Mouse (Mus musculus) embryonic facial prominence, embryonic 15.5 days (tissue): ENCODE measurements around the gene Slfn8. TPM values are rescaled to one million over a fixed set of nuclear protein-coding genes. Genes with fewer than 3 reads are reported as not detected.

Experiments
- ATAC-seq: fragments of 200-750 bp; cut with Nextera tagmentation; 2 replicates; pipeline ENCODE4 v1.8.0; 2017; ENCODE audit warnings: low read depth, moderate TSS enrichment; ENCODE audit not compliant: insufficient number of reproducible peaks, low FRiP score, low TSS enrichment
- H3K27ac ChIP-seq: fragments of 300-500 bp; sonication (generic); replicated peaks from 2 replicates; pipeline ENCODE4 v1.5.1; 2015; ENCODE audit warnings: mild to moderate bottlenecking, inconsistent platforms
- H3K27me3 ChIP-seq: fragments of 300-500 bp; sonication (generic); 2 replicates; pipeline ENCODE4 v1.6.1; 2015; ENCODE audit warnings: inconsistent platforms
- H3K36me3 ChIP-seq: fragments of 300-500 bp; sonication (generic); 2 replicates; pipeline ENCODE4 v1.6.1; 2015; ENCODE audit warnings: mild to moderate bottlenecking, inconsistent platforms
- H3K4me1 ChIP-seq: fragments of 300-500 bp; sonication (generic); 2 replicates; pipeline ENCODE4 v1.6.1; 2015; ENCODE audit warnings: inconsistent platforms
- H3K4me2 ChIP-seq: fragments of 300-500 bp; sonication (generic); replicated peaks from 2 replicates; pipeline ENCODE4 v1.6.1; 2015; ENCODE audit warnings: mild to moderate bottlenecking, inconsistent platforms
- H3K4me3 ChIP-seq: fragments of 300-500 bp; sonication (generic); replicated peaks from 2 replicates; pipeline ENCODE4 v1.5.1; 2015; ENCODE audit warnings: mild to moderate bottlenecking, inconsistent platforms
- H3K9ac ChIP-seq: fragments of 300-500 bp; sonication (generic); 2 replicates; pipeline ENCODE4 v1.6.1; 2015; ENCODE audit warnings: inconsistent platforms
- H3K9me3 ChIP-seq: fragments of 300-500 bp; sonication (generic); replicated peaks from 2 replicates; pipeline ENCODE4 v1.6.1; 2016; ENCODE audit warnings: inconsistent platforms
- WGBS: fragments of 180-500 bp; shearing (Covaris S2); methylation state at CpG from one replicate; pipeline ENCODE4 v1.1.7; 2015; 5-methylcytosine and 5-hydroxymethylcytosine counted together
- polyA plus RNA-seq: library from polyadenylated mRNA; unstranded; fragments of >200 nt; fragmentation: Nextera tagmentation; extraction: Ambion mirVana; gene quantifications from 2 replicates; pipeline ENCODE4 v1.2.1, GENCODE M21; 2015

Gene Slfn8
- polyA plus RNA-seq = 0.76 and 1.0 TPM in 2 replicates

DNA sequence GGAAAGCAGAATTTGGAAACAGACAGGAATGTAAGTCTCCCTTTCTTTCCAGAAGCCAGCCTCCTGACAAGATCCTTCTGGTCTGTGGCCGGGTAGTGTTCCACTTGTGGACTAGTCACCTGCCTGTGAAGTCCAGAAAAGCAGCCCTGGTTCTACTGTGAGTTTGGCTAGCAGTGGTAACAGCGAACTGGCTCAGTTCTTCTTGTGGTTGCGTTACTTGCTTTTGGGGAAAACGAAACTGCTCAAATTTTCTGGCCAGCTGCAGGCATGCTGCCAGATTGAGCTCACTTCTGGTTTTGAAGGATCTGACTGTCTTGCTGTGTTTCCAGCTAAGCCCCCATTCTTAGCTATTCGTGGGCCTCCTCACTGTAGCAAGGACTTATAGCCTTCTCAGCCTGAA lies at the start of gene Slfn8:
Slfn8 (minus strand) TSS at position 190 of the 400 bp plus-strand sequence.
- no peaks in the 10 kb centered on the region for H3K27me3 ChIP-seq
- H3K4me2 ChIP-seq = no peak within 1 kb of the TSS
- H3K9ac ChIP-seq = no peak within 1 kb of the TSS
- H3K4me3 ChIP-seq = no peak within 1 kb of the TSS
- H3K36me3 ChIP-seq = no peaks in the 10 kb centered on the region
- no peak within 1 kb of the TSS for H3K27ac ChIP-seq
- ATAC-seq = no peak
- H3K9me3 ChIP-seq = no peaks in the 10 kb centered on the region
- WGBS = 46% methylated on average over 5 of the region's 5 CpGs
- 0 out of 2 replicates have a peak, but pooled peaks cover 6% of the 10 kb centered on the region for H3K4me1 ChIP-seq

DNA sequence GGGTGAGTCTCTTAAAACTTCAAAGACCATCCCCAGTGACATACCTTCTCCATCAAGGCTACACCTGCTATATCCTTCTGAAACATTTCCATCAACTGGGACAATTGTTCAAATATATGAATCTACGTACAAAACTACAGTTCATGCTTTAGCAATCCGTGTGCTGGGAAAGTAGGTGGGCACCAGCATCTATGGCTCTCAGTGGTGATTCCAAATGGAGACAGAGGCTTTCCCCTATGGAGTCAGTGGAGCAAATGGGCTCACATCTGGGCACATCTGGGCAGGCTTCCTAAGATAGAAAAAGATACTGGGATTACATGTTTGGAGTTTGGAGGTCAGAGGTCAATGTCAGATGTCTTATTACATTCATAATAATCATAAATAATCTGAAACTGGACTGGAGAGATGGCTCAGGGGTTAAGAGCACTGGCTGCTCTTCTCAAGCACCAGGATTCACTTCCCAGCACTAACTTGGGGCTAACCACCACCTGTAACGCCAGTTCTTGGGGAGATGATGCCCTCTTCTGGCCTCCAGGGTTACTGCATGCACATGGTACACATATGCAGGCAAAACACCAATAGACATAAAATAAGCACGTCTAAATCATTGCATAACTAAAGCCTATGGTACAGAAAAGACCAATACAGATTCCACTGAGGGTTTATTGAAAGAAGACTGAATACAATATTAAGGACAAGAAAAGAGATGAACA lies 47.5 kb upstream of the Slfn8 start:
- Histone ChIP-seq H3K9ac (no peak overlapping the region), H3K27ac (no peak overlapping the region), H3K27me3 (no peaks in the 10 kb centered on the region), H3K4me2 (no peak overlapping the region), H3K36me3 (no peaks in the 10 kb centered on the region), H3K9me3 (no peaks in the 10 kb centered on the region), H3K4me1 (no peaks in the 10 kb centered on the region), H3K4me3 (no peak overlapping the region)
- ATAC-seq = no peak
- 72% methylated on average over 4 of the region's 4 CpGs for WGBS

DNA sequence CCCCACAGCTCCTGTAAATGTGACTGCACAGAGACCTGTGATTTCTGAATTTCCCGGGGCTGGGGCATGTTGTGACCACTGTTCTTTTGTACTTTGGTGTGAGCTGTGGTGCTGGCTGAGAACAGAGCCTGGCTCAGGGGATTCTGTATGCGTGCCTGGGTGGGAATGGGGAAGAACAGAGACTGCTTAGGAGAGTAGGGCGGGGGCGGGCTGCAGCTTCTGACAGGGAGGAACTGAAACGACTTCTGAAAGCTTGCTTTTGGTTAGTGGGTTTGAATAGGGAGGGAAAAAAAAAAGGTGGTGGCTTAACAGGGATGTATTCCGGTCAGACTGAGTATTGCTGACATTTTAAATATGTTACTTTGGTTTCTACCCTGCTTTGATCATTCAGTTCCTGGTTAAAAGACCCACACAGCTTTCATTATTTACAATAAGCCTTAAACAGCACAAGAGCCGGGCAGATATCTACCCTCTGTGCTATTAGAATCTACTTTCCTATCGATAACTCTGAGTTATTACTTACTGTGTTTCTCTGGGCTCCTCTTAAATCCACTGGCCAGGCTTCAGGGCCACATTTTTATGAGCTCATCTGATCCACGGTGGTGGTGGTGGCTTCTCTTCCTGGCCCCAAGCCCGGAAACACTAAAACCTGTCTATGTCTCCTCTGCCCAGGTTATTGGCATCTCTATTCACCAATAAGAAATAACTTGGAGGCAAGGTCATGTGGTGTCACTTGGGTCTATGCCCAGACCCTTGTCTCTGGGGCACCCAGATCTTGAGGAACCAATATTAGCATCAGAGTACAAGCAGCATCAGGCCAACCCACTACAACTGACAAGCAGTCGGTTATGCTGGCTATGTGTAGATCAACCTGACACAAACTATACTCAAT lies 46.3 kb upstream of the Slfn8 start:
- no peak for ATAC-seq
- Histone ChIP-seq H3K9me3 (no peaks in the 10 kb centered on the region), H3K36me3 (no peaks in the 10 kb centered on the region), H3K4me1 (no peaks in the 10 kb centered on the region), H3K9ac (no peak overlapping the region), H3K4me3 (no peak overlapping the region), H3K27ac (no peak overlapping the region), H3K27me3 (no peaks in the 10 kb centered on the region), H3K4me2 (no peak overlapping the region)
- 36% methylated on average over 11 of the region's 11 CpGs for WGBS

DNA sequence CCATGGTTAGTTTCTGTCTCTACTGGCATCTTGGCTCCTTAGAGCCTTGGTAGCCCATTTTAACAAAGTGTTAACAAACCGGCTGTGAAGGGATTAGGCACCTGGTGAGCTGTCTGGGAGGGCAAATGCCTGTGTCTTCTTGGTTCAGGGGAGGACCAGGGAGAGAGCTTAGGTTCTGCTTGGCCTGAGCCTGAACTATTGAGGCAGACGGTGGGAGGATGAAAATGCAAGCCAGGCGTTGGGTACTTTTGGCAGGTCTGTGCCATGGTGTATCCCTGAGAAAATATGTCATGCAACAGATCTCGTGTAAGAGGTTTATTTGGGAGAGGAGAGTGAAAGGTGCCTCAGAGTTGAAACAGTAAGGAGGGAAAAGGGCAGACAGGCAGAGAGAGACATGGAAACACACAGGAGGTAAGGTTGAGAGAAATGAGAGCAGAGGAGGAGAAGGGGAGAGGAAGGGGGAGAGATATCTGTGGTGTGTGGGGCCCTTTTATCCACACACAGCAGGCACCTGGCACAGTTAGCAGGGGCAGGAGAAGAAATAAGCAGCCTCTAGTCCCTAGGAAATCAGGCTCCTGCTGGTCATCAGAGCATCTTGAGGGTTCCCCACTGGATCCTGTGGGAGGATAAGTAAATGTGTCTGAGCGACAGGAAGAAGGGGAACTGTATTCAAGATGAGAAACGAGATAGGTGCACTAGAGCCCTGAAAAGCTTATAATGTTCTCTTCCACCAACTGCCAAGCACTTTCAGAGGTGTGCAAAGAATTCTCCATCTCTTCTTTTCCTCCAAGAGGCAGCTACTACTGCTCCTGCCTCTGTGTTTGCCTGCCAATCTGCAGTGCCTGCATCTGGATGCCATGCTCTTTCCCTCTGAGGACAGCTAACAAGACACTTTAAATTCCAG lies 45.1 kb upstream of the Slfn8 start:
- H3K27ac ChIP-seq = no peak overlapping the region
- H3K9ac ChIP-seq = no peak overlapping the region
- no peak overlapping the region for H3K4me2 ChIP-seq
- WGBS = 18% methylated on average over 6 of the region's 6 CpGs
- H3K36me3 ChIP-seq = no peaks in the 10 kb centered on the region
- ATAC-seq = no peak
- H3K4me3 ChIP-seq = peak overlapping the region; percentile 4; the same call in 1 of the 2 replicates
- no peaks in the 10 kb centered on the region for H3K9me3 ChIP-seq
- no peaks in the 10 kb centered on the region for H3K27me3 ChIP-seq
- no peaks in the 10 kb centered on the region for H3K4me1 ChIP-seq

DNA sequence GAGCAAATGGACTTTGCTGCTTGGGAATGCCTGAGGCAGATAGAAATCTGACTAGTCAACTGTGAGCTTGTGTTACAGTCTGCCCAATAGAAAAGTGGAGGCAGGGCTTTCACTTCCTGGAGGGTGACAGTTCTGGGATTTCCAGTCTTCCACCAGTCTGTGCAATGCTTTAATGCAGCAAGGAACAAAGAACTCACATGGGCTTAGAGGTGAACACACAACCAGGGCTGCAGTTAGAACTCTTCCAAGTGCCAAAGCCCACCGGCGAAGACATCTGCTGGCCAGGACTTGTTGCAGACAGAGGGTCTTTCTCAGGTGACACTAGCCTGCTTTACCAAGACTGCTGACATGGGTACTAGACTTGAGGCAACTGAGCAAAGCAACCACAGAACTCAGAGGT lies 44.3 kb upstream of the Slfn8 start, which contains the start of gene Slfn2:
Slfn2 (plus strand) TSS at position 167 of the 400 bp plus-strand sequence.
- Histone ChIP-seq H3K9ac (no peak within 1 kb of the TSS), H3K4me3 (peak within 1 kb of the TSS; percentile 4; the same call in 1 of the 2 replicates), H3K9me3 (no peaks in the 10 kb centered on the region), H3K4me1 (no peaks in the 10 kb centered on the region), H3K4me2 (no peak within 1 kb of the TSS), H3K36me3 (no peaks in the 10 kb centered on the region), H3K27me3 (no peaks in the 10 kb centered on the region), H3K27ac (no peak within 1 kb of the TSS)
- 71% methylated on average over 2 of the region's 2 CpGs for WGBS
- ATAC-seq = no peak

DNA sequence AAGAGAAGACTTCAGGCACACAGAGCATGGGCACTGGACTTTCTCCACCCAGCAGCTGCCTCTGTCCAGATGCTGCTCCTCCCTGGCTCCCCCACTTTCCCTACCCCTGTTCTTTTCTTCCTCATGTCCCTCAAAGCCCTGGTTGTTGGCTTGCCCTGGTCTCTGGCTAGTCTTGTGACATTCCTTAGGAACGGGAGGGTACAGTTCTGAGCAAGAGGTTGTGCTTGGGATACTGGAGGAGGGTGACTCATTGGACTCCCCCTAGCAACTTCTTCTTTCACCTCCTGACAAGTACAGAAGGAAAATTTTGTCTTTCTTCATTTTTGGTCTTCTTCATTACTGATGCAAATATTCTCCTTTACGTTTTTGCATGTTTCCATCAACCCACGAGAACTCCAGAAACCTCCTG lies 43.3 kb upstream of the Slfn8 start:
- H3K4me2 ChIP-seq = no peak overlapping the region
- no peak overlapping the region for H3K27ac ChIP-seq
- H3K27me3 ChIP-seq = no peaks in the 10 kb centered on the region
- H3K9ac ChIP-seq = no peak overlapping the region
- ATAC-seq = no peak
- no peaks in the 10 kb centered on the region for H3K36me3 ChIP-seq
- no peak overlapping the region for H3K4me3 ChIP-seq
- no peaks in the 10 kb centered on the region for H3K9me3 ChIP-seq
- H3K4me1 ChIP-seq = no peaks in the 10 kb centered on the region
- WGBS = 56% methylated on average over 3 of the region's 3 CpGs

DNA sequence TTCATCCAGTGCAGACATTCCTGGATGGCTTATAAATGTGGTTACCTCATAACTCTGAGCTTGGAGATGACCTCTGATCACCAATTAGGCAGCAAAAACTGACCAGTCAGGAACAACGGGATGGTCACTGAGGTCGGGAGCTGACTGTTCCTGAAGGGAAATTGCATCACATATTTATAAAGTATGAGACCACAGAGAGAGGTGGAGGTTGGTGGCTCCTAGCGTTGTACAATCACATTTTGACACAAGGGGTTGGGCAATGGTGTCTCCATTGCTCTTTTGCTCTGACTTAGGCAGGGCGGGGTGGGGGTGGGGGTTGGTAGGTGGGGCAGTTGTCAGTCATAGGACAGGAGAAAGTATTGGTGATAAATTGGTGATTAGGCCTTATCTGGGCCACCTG lies 42.5 kb upstream of the Slfn8 start:
- WGBS = 74% methylated on average over 4 of the region's 4 CpGs
- Histone ChIP-seq H3K27me3 (no peaks in the 10 kb centered on the region), H3K36me3 (no peaks in the 10 kb centered on the region), H3K9me3 (no peaks in the 10 kb centered on the region), H3K27ac (no peak overlapping the region), H3K9ac (no peak overlapping the region), H3K4me1 (no peaks in the 10 kb centered on the region), H3K4me2 (no peak overlapping the region), H3K4me3 (no peak overlapping the region)
- no peak for ATAC-seq

DNA sequence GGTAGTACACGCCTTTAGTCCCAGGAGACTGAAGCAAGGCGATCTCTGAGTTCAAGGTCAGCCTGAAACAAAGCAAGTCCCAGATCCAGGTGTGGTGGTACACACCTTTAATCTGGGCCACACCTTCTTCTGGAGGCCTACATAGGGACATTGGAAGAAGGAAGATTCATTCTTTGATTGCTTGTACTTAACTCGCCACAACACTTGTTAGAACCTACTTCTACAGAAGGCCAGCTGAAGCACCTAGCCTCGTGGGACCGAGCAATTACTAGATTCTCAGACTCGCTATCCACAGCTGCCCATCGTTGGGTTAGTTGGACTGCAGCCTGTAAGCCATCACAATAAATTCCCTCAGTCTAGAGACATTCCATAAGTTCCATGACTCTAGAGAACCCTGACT lies 41.2 kb upstream of the Slfn8 start:
- Histone ChIP-seq H3K9me3 (no peaks in the 10 kb centered on the region), H3K4me3 (no peak overlapping the region), H3K4me2 (no peak overlapping the region), H3K9ac (no peak overlapping the region), H3K27me3 (no peaks in the 10 kb centered on the region), H3K27ac (no peak overlapping the region), H3K4me1 (no peaks in the 10 kb centered on the region), H3K36me3 (no peaks in the 10 kb centered on the region)
- 79% methylated on average over 7 of the region's 7 CpGs for WGBS
- ATAC-seq = no peak

DNA sequence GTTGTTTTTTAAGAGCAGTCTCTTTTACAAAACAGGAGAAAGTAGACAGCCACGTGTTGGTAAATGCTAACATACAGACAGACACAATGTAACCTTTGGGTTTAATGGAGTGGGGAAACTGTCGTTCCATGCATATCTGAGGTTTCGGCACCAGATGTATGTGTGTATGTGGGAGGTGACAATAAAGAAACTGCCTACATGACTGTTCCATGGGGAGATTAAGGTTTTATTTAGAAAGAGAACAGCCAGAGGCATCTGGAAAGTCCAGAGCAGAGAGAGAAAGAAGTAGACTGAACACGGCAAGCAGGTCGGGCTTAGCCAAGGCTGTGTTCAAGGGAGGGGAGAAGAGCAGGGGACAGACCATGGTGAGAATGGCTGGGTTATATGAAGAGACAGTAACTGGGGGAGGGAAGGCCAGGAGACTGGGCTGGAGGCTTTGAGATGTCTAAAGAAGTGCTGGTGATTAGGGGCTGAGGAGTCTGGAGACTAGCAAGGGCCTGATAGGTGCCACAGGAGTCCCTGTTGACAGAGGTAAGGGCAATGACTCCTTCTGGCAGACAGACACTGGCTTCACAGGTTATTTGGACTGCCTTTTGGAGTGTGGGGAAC lies 39.9 kb upstream of the Slfn8 start:
- no peaks in the 10 kb centered on the region for H3K36me3 ChIP-seq
- no peak overlapping the region for H3K9ac ChIP-seq
- H3K9me3 ChIP-seq = no peaks in the 10 kb centered on the region
- H3K4me3 ChIP-seq = no peak overlapping the region
- H3K4me2 ChIP-seq = no peak overlapping the region
- H3K27ac ChIP-seq = no peak overlapping the region
- H3K27me3 ChIP-seq = no peaks in the 10 kb centered on the region
- no peak for ATAC-seq
- 55% methylated on average over 5 of the region's 5 CpGs for WGBS
- H3K4me1 ChIP-seq = no peaks in the 10 kb centered on the region

DNA sequence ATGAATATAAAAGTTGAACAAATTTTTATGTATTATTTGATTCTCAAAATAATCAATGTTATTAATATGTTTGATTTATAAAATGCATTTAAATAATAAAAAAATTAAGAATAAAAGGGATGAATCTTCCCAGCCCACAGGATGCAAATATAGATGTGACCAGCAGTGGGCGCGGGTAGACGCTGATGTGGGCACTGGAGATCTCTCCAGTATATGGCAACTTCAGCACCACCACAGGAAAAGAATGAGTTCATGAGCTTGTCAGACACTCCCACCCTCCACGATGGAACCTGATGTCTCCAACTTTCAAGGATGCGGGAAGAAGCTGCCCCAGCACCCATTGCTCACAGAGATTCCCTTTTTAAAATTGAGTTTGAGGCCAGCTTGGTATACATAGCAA lies 37.3 kb upstream of the Slfn8 start:
- H3K4me3 ChIP-seq = no peak overlapping the region
- H3K4me2 ChIP-seq = no peak overlapping the region
- H3K27me3 ChIP-seq = no peaks in the 10 kb centered on the region
- 5% methylated on average over 5 of the region's 5 CpGs for WGBS
- no peaks in the 10 kb centered on the region for H3K36me3 ChIP-seq
- no peaks in the 10 kb centered on the region for H3K9me3 ChIP-seq
- no peaks in the 10 kb centered on the region for H3K4me1 ChIP-seq
- no peak for ATAC-seq
- H3K27ac ChIP-seq = no peak overlapping the region
- no peak overlapping the region for H3K9ac ChIP-seq
